Mouse (Mus musculus): Measurements from ENCODE around the gene Dip2b. TPM values are rescaled to one million over a fixed set of nuclear protein-coding genes. Genes with fewer than 3 reads are reported as not detected.

Gene Dip2b
- polyA plus RNA-seq, 1 experiment from 2014 or later: 5.0 TPM

DNA sequence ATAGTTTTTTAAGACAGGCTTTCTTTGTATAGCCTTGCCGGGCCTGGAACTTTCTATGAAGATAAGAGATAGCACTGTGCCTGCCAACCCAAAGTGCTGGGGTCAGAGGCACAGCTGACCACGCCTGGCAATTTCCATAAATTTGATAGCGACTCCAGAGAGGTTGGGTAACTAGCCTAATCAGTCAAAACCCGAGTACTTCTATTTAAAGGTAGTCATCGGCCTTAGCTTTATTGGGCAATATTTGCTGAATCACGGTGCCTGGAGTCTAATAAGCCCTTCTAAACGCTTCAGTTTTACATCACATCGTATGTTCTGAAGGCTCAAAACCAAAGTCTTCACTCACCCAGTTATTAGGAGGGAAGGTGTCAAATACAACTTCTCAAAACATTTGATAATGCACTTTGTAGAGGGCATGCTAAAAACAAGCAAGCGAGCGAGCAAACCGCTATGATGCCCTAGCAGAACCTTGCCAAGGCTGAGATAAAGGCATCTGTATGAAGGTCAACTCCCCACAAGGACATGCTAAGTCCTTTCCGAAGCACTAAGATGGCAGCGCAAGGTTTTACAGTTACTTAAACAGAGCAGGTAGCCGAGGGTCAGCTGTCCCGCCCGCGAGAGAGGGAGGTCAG, 188.7 kb downstream of the Dip2b start:
- Histone ChIP-seq H3K4me3 (ENCODE audit: low read depth, low read length) (peak overlapping the region; percentile 85), H3K27me3 (replicated peaks; ENCODE audit: control insufficient read depth, insufficient read depth, low read length) (no peaks in the 10 kb centered on the region), H3K4me2 (replicated peaks; ENCODE audit: low read depth) (peak overlapping the region; percentile 66), H3K36me3 (ENCODE audit: control insufficient read depth, insufficient read depth) (no peaks in the 10 kb centered on the region), H3K27ac (ENCODE audit: low read depth, low read length) (peak overlapping the region; percentile 100), H3K9me3 (ENCODE audit: control insufficient read depth) (0 out of 2 replicates have a peak, but pooled peaks cover 5% of the 10 kb centered on the region), H3K4me1 (replicated peaks; ENCODE audit: control insufficient read depth, insufficient read depth, low read length) (peaks cover 8% of the 10 kb centered on the region; the same call in 1 of the 2 replicates), H3K9ac (ENCODE audit: low read depth, low read length) (peak overlapping the region; percentile 98)
- peak; percentile 48 for ATAC-seq
- no peak for TF ChIP-seq CTCF (IDR thresholded peaks at IDR 0.05; ENCODE audit: low read depth)
- WGBS: under 1% methylated on average over 16 of the region's 17 CpGs

DNA sequence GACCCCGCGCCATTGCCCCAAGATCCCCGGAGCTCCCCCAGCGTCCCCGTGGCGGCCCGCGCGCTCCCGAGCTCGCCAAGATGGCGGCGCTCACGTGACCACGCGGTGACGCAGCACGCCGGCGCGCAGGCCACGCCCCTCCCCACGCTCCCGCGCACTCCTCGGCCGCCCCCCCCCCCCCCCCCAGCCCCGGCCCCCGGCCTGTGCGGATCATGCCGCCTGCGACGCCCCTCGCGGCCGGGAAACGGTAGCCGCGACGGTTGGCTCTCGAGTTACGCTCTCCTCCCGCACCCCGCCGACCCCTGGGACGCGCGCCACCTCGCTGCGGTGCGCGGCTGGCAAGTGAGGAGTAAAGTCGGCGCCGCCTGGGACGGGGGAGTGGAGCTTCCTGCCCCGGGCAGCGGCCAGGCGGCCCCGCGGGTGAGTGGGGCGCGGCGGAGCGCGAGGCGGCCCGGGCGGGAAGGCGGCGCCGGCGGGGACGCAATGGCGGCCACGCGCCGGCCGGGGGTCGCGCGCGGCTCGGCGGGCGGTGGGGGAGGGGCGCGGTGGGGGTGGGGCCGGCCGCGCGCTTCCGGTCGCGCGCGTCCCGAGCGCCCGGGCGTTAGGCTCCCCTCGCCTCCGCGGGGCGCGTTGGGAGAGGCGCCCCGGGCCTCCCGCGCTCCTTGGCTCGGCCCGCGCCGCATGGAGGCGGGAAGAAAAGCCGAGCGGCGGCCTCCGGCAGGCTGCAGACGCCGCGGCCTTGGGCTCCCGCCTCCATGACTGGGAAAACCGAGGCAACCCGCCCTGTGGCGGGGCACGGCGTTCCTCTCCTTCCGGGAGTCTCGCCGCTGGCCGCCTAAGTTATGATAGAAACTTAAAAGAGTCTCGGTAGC, 189.4 kb downstream of the Dip2b start, which contains the start of gene Atf1:
Gene Atf1 (plus strand): TSS at position 157 of the 872 bp plus-strand sequence.
- ATAC-seq: peak; percentile 79
- Histone ChIP-seq H3K36me3 (ENCODE audit: control insufficient read depth, insufficient read depth) (peaks cover 1% of the 10 kb centered on the region; the same call in 1 of the 2 replicates), H3K27me3 (replicated peaks; ENCODE audit: control insufficient read depth, insufficient read depth, low read length) (no peaks in the 10 kb centered on the region), H3K4me2 (replicated peaks; ENCODE audit: low read depth) (peak within 1 kb of the TSS; percentile 66), H3K9ac (ENCODE audit: low read depth, low read length) (peak within 1 kb of the TSS; percentile 98), H3K4me3 (ENCODE audit: low read depth, low read length) (peak within 1 kb of the TSS; percentile 85), H3K27ac (ENCODE audit: low read depth, low read length) (peak within 1 kb of the TSS; percentile 100), H3K9me3 (ENCODE audit: control insufficient read depth) (0 out of 2 replicates have a peak, but pooled peaks cover 1% of the 10 kb centered on the region), H3K4me1 (replicated peaks; ENCODE audit: control insufficient read depth, insufficient read depth, low read length) (peaks cover 8% of the 10 kb centered on the region; the same call in 1 of the 2 replicates)
- WGBS: under 1% methylated on average over 91 of the region's 133 CpGs
- peak; percentile 68 for TF ChIP-seq CTCF (IDR thresholded peaks at IDR 0.05; ENCODE audit: low read depth)

DNA sequence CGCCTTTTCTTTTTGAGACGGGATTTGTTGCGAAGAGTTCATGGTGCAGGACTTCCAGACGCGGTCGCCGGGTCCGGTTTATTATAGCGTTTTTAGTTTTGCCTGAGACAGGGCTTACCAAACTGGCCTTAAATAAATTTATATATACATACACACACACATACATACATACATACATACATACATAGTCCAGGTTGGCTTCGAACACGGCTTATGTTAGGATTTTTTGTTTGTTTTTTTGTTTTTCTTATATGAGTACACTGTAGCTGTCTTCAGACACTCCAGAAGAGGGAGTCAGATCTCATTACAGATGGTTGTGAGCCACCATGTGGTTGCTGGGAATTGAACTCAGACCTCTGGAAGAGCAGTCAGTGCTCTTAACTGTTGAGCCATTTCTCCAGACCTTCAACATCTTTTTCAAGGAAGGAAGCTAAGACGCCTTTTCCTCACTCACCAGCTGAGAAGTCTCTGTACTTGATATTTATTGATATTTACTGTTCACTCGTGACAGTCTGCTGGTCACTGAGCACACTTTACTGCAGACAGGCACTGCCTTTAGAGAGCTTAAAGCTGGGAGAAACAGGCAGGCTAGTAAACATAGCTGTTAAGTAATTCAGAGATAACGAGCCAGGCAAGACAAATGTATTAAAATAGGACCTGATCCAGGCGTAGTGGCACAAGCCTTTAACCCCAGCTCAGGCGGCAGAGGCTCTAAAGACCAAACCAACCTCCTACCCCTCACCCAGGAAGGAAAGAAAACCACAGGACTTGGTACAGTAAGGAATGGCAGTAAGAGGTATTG, 190.3 kb downstream of the Dip2b start:
- TF ChIP-seq CTCF (IDR thresholded peaks at IDR 0.05; ENCODE audit: low read depth): peak; percentile 45; the same call in 1 of the 2 replicates
- Histone ChIP-seq H3K9me3 (ENCODE audit: control insufficient read depth) (no peaks in the 10 kb centered on the region), H3K36me3 (ENCODE audit: control insufficient read depth, insufficient read depth) (peaks cover 10% of the 10 kb centered on the region; the same call in 1 of the 2 replicates), H3K4me1 (replicated peaks; ENCODE audit: control insufficient read depth, insufficient read depth, low read length) (peaks cover 8% of the 10 kb centered on the region; the same call in 1 of the 2 replicates), H3K27ac (ENCODE audit: low read depth, low read length) (peak overlapping the region; percentile 100), H3K4me2 (replicated peaks; ENCODE audit: low read depth) (peak overlapping the region; percentile 66), H3K27me3 (replicated peaks; ENCODE audit: control insufficient read depth, insufficient read depth, low read length) (no peaks in the 10 kb centered on the region), H3K4me3 (ENCODE audit: low read depth, low read length) (peak overlapping the region; percentile 85), H3K9ac (ENCODE audit: low read depth, low read length) (peak overlapping the region; percentile 98)
- 0 out of 2 replicates have a peak, but pooled peaks have one; percentile 4 for ATAC-seq
- 6% methylated on average over 16 of the region's 16 CpGs for WGBS

DNA sequence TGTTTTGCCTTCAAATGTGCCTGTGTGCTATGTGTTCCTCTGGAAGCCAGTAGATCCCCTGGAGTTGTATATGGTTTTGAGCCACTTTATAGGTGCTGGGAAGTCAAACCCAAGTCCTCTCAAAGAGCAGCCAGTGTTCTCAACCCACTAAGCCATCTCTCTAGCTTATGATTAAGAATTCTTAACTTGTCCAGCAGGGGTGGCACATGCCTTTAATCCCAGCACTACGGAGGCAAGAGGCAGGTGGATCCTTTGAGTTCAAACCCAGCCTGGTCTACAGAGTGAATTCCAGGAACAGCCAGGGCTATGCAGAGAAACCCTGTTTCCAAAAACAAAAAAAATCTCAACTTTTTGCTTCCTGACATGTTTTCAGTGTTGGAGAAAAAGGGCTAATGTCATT, 192.2 kb downstream of the Dip2b start:
- 57% methylated on average over 1 of the region's 1 CpGs for WGBS
- peaks cover 8% of the 10 kb centered on the region; the same call in 1 of the 2 replicates for H3K4me1 ChIP-seq (replicated peaks; ENCODE audit: control insufficient read depth, insufficient read depth, low read length)
- H3K4me3 ChIP-seq (ENCODE audit: low read depth, low read length): no peak overlapping the region

DNA sequence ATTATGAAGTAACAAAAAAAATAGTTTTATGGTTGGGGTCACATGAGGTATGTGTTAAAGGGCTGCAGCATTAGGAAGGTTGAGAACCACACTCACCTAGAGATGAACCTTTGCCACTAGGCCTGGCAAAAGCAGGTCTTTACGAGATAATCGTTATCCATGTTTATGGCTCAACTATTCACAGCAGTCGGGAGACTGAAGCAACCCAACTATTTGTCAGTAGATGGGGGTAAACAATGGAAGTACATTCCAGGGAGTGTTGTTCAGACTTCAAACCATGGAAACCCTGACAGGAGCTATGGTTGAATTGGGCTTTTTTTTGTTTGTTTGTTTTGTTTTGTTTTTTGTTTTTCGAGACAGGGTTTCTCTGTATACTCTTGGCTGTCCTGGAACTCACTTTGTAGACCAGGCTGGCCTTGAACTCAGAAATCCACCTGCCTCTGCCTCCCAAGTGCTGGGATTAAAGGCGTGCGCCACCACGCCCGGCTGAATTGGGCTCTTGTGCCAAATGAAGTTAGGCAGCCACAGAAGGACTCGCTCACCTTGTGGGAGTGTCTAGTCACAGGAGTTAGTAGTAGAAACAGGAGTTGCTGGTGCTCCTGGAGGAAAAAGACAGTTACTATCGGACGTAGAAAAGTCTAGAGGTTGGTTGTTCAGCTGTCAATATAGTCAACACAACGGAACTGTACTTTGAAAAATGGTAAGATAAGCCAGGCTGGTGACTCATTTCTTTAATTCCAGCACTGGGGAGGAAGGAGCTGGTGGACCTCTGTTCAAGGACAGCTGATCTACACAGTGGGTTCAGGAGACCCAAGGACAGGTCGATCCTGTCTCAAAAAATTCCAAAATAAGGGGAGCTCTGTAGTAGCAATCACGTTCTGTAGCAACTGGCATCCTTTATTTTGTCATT, 193.4 kb downstream of the Dip2b start:
- H3K27ac ChIP-seq (ENCODE audit: low read depth, low read length): peak overlapping the region; percentile 28
- no peaks in the 10 kb centered on the region for H3K27me3 ChIP-seq (replicated peaks; ENCODE audit: control insufficient read depth, insufficient read depth, low read length)
- TF ChIP-seq CTCF (IDR thresholded peaks at IDR 0.05; ENCODE audit: low read depth): no peak
- ATAC-seq: no peak
- 58% methylated on average over 14 of the region's 14 CpGs for WGBS
- H3K9me3 ChIP-seq (ENCODE audit: control insufficient read depth): no peaks in the 10 kb centered on the region
- peaks cover 31% of the 10 kb centered on the region for H3K36me3 ChIP-seq (ENCODE audit: control insufficient read depth, insufficient read depth)
- H3K4me2 ChIP-seq (replicated peaks; ENCODE audit: low read depth): no peak overlapping the region
- no peak overlapping the region for H3K4me3 ChIP-seq (ENCODE audit: low read depth, low read length)
- peaks cover 8% of the 10 kb centered on the region; the same call in 1 of the 2 replicates for H3K4me1 ChIP-seq (replicated peaks; ENCODE audit: control insufficient read depth, insufficient read depth, low read length)
- no peak overlapping the region for H3K9ac ChIP-seq (ENCODE audit: low read depth, low read length)

More for the DNA sequence above, 192.2 kb downstream of the Dip2b start:
- H3K9ac ChIP-seq (ENCODE audit: low read depth, low read length): no peak overlapping the region
- no peaks in the 10 kb centered on the region for H3K27me3 ChIP-seq (replicated peaks; ENCODE audit: control insufficient read depth, insufficient read depth, low read length)
- H3K27ac ChIP-seq (ENCODE audit: low read depth, low read length): no peak overlapping the region
- no peak overlapping the region for H3K4me2 ChIP-seq (replicated peaks; ENCODE audit: low read depth)
- no peaks in the 10 kb centered on the region for H3K9me3 ChIP-seq (ENCODE audit: control insufficient read depth)
- H3K36me3 ChIP-seq (ENCODE audit: control insufficient read depth, insufficient read depth): peaks cover 23% of the 10 kb centered on the region
- TF ChIP-seq CTCF (IDR thresholded peaks at IDR 0.05; ENCODE audit: low read depth): peak; percentile 36; the same call in 1 of the 2 replicates
- ATAC-seq: no peak

Measured in intestine, postnatal 0 days (tissue).